Mouse (Mus musculus) midbrain, embryonic 10.5 days (tissue): Measurements from ENCODE around the gene Trim15. TPM values are rescaled to one million over a fixed set of nuclear protein-coding genes. Genes with fewer than 3 reads are reported as not detected.
A peak's percentile ranks its signal among the peaks of the same experiment; 100 is the strongest.

Experiments used
- DNase-seq: peaks from one replicate; pipeline ENCODE4 v3.0.0-alpha.2; 2017; ENCODE audit warnings: low spot score
- H3K27ac ChIP-seq: fragments of 300-500 bp; sonication (generic); replicated peaks from 2 replicates; pipeline ENCODE4 v1.5.1; 2016; ENCODE audit warnings: mild to moderate bottlenecking
- H3K27me3 ChIP-seq: fragments of 300-500 bp; sonication (generic); 2 replicates; pipeline ENCODE4 v1.6.1; 2016; ENCODE audit warnings: low read depth, mild to moderate bottlenecking; ENCODE audit not compliant: poor library complexity, severe bottlenecking
- H3K36me3 ChIP-seq: fragments of 300-500 bp; sonication (generic); 2 replicates; pipeline ENCODE4 v1.6.1; 2016; ENCODE audit warnings: mild to moderate bottlenecking, moderate library complexity
- H3K4me1 ChIP-seq: fragments of 300-500 bp; sonication (generic); 2 replicates; pipeline ENCODE4 v1.6.1; 2016
- H3K4me3 ChIP-seq: fragments of 300-500 bp; sonication (generic); 2 replicates; pipeline ENCODE4 v1.5.1; 2016; ENCODE audit warnings: mild to moderate bottlenecking, moderate library complexity
- H3K9me3 ChIP-seq: fragments of 300-500 bp; sonication (generic); replicated peaks from 2 replicates; pipeline ENCODE4 v1.6.1; 2016; ENCODE audit warnings: mild to moderate bottlenecking
- WGBS: fragments of 180-500 bp; shearing (Covaris S2); methylation state at CpG from one replicate; pipeline ENCODE4 v1.1.7; 2016; 5-methylcytosine and 5-hydroxymethylcytosine counted together
- polyA plus RNA-seq: library from polyadenylated mRNA; unstranded; fragments of >200 nt; fragmentation: Nextera tagmentation; extraction: Ambion mirVana; gene quantifications from 2 replicates; pipeline ENCODE4 v1.2.1, GENCODE M21; 2016

Trim15 gene
- polyA plus RNA-seq, 1 experiment from 2014 or later, result 0.27 TPM

DNA sequence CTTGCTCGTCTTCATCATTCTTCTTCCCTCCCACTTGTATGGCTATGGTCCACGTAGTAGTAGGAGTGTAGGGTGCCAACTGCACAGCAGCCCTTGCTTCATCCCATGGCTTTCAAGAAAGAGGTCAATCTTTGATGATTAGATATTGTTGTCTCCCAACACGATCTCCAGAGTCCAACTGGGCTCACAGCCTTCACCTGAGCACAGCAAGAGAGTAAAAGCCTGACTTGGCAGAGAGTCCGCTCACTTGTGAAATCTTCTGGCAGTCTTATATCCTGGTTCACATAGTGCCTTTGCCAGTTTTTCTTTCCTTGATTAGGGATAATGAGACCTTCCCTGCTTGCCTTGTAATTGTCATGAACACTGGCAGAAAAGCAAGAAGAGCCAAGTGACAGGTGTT is 10.8 kb downstream of the Trim15 start:
- no peak for DNase-seq
- Histone ChIP-seq H3K27ac (no peak overlapping the region), H3K36me3 (peaks cover 89% of the 10 kb centered on the region), H3K27me3 (no peaks in the 10 kb centered on the region), H3K9me3 (no peaks in the 10 kb centered on the region), H3K4me3 (no peak overlapping the region), H3K4me1 (no peaks in the 10 kb centered on the region)
- 93% methylated on average over 4 of the region's 4 CpGs for WGBS

GRCm38 (mm10) chr17:36855484-36855883 is 11.5 kb downstream of the Trim15 start:
- no peaks in the 10 kb centered on the region for H3K9me3 ChIP-seq
- H3K36me3 ChIP-seq, result peaks cover 96% of the 10 kb centered on the region
- H3K4me3 ChIP-seq, result no peak overlapping the region
- no peak overlapping the region for H3K27ac ChIP-seq
- H3K27me3 ChIP-seq, result no peaks in the 10 kb centered on the region
- no peaks in the 10 kb centered on the region for H3K4me1 ChIP-seq
- DNase-seq, result no peak
- WGBS, result 94% methylated on average over 3 of the region's 3 CpGs

GRCm38 (mm10) chr17:36851627-36852026 is 15.4 kb downstream of the Trim15 start:
- H3K27me3 ChIP-seq, result no peaks in the 10 kb centered on the region
- H3K27ac ChIP-seq, result no peak overlapping the region
- H3K36me3 ChIP-seq, result peaks cover 69% of the 10 kb centered on the region
- H3K4me3 ChIP-seq, result no peak overlapping the region
- no peak for DNase-seq
- H3K9me3 ChIP-seq, result no peaks in the 10 kb centered on the region
- 85% methylated on average over 5 of the region's 5 CpGs for WGBS
- H3K4me1 ChIP-seq, result no peaks in the 10 kb centered on the region

DNA sequence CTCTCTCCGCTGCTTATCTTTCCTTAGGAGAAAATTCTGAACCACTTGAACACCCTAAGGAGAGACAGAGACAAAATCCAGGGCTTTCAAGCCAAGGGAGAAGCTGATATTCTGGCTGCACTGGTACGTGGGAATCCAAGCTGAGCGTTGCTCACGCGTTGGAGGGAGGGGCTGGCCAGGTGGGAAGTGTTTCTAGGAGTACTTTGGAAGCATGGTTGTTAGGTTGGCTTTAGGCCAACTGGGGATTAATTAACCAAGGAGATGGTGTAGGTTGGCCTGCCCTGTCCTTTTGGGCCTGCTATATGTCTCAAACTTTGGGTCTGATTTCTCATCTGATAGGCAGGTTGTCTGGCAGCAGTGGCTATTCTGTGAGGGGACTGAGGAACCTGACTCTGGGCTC is 15.8 kb downstream of the Trim15 start:
- Histone ChIP-seq H3K9me3 (no peaks in the 10 kb centered on the region), H3K36me3 (peaks cover 69% of the 10 kb centered on the region), H3K4me1 (no peaks in the 10 kb centered on the region), H3K4me3 (no peak overlapping the region), H3K27ac (no peak overlapping the region), H3K27me3 (no peaks in the 10 kb centered on the region)
- 93% methylated on average over 5 of the region's 5 CpGs for WGBS
- no peak for DNase-seq

DNA sequence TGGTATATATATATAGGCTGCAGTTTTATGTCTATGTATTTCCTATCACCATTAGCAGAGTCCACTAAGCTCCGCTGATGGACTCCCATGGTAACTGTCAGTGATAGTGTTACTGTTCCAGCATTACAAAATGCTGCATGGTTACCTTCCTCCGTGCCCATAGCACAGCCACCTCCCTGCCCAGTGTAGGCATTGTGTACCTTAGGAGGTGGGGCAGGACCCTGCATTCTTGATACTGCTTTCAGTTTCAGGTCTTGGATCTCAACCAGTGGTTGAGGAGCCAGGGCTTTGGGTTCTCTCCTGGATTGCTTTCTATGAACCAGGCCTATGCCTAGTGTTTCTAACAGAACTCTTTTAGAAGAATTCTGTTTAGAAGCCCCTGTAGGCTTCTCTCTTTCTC is 17.0 kb downstream of the Trim15 start:
- no peaks in the 10 kb centered on the region for H3K4me1 ChIP-seq
- H3K27ac ChIP-seq, result no peak overlapping the region
- no peaks in the 10 kb centered on the region for H3K27me3 ChIP-seq
- WGBS, result 97% methylated on average over 2 of the region's 2 CpGs
- H3K4me3 ChIP-seq, result no peak overlapping the region
- peaks cover 58% of the 10 kb centered on the region for H3K36me3 ChIP-seq
- no peak for DNase-seq
- H3K9me3 ChIP-seq, result no peaks in the 10 kb centered on the region

- H3K36me3 ChIP-seq, result peaks cover 47% of the 10 kb centered on the region
- no peaks in the 10 kb centered on the region for H3K9me3 ChIP-seq
- H3K27me3 ChIP-seq, result no peaks in the 10 kb centered on the region
- H3K27ac ChIP-seq, result no peak overlapping the region
- 87% methylated on average over 5 of the region's 5 CpGs for WGBS
- H3K4me3 ChIP-seq, result no peak overlapping the region
- no peak for DNase-seq
- no peaks in the 10 kb centered on the region for H3K4me1 ChIP-seq
Observed at GRCm38 (mm10) chr17:36848911-36849310, 18.1 kb downstream of the Trim15 start.

GRCm38 (mm10) chr17:36844725-36845124 is 22.3 kb downstream of the Trim15 start:
- H3K27me3 ChIP-seq, result no peaks in the 10 kb centered on the region
- H3K27ac ChIP-seq, result no peak overlapping the region
- no peaks in the 10 kb centered on the region for H3K4me1 ChIP-seq
- DNase-seq, result no peak
- WGBS, result 93% methylated on average over 1 of the region's 1 CpGs
- H3K36me3 ChIP-seq, result 0 out of 2 replicates have a peak, but pooled peaks cover 13% of the 10 kb centered on the region
- H3K4me3 ChIP-seq, result no peak overlapping the region
- no peaks in the 10 kb centered on the region for H3K9me3 ChIP-seq

- DNase-seq, result no peak
- Histone ChIP-seq H3K4me1 (no peaks in the 10 kb centered on the region), H3K4me3 (no peak overlapping the region), H3K27me3 (no peaks in the 10 kb centered on the region), H3K9me3 (no peaks in the 10 kb centered on the region), H3K36me3 (0 out of 2 replicates have a peak, but pooled peaks cover 13% of the 10 kb centered on the region), H3K27ac (no peak overlapping the region)
Observed at GRCm38 (mm10) chr17:36844286-36844719, 22.7 kb downstream of the Trim15 start.

- H3K27ac ChIP-seq, result no peak overlapping the region
- DNase-seq, result no peak
- WGBS, result 78% methylated on average over 7 of the region's 7 CpGs
Observed at GRCm38 (mm10) chr17:36843696-36844095, 23.3 kb downstream of the Trim15 start.

GRCm38 (mm10) chr17:36840961-36841445 is 26.0 kb downstream of the Trim15 start:
- Histone ChIP-seq H3K4me1 (peaks cover 14% of the 10 kb centered on the region), H3K4me3 (no peak overlapping the region), H3K36me3 (0 out of 2 replicates have a peak, but pooled peaks cover 4% of the 10 kb centered on the region), H3K27ac (no peak overlapping the region), H3K27me3 (no peaks in the 10 kb centered on the region), H3K9me3 (no peaks in the 10 kb centered on the region)
- DNase-seq, result no peak

More at GRCm38 (mm10) chr17:36843696-36844095, 23.3 kb downstream of the Trim15 start:
- no peaks in the 10 kb centered on the region for H3K27me3 ChIP-seq
- H3K4me3 ChIP-seq, result no peak overlapping the region
- H3K36me3 ChIP-seq, result 0 out of 2 replicates have a peak, but pooled peaks cover 13% of the 10 kb centered on the region
- no peaks in the 10 kb centered on the region for H3K4me1 ChIP-seq
- no peaks in the 10 kb centered on the region for H3K9me3 ChIP-seq

- no peaks in the 10 kb centered on the region for H3K27me3 ChIP-seq
- 87% methylated on average over 3 of the region's 3 CpGs for WGBS
- no peak overlapping the region for H3K27ac ChIP-seq
Observed at GRCm38 (mm10) chr17:36839931-36840330, 27.1 kb downstream of the Trim15 start.

DNA sequence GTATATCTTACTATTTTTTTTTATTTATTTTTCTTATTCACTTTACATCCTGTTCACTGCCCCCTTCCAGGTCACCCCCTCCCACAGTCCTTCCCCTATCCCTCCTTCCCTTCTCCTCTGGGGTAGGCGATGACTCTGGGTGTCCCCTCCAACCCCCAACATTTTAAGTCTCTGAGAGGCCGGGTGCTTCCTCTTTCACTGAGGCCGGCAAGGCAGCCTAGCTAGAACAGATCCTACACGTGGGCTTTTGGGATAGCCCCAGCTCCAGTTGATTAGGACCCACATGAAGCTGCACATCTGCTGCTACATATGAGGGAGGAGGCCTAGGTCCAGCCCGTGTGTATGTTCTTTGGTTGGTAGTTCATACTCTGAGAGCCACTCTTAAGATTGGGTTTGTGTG is 28.0 kb downstream of the Trim15 start:
- Histone ChIP-seq H3K27ac (no peak overlapping the region), H3K27me3 (no peaks in the 10 kb centered on the region), H3K9me3 (no peaks in the 10 kb centered on the region), H3K4me1 (peaks cover 16% of the 10 kb centered on the region), H3K4me3 (no peak overlapping the region), H3K36me3 (0 out of 2 replicates have a peak, but pooled peaks cover 4% of the 10 kb centered on the region)
- 84% methylated on average over 5 of the region's 5 CpGs for WGBS
- DNase-seq, result no peak

More at GRCm38 (mm10) chr17:36839931-36840330, 27.1 kb downstream of the Trim15 start:
- Histone ChIP-seq H3K36me3 (0 out of 2 replicates have a peak, but pooled peaks cover 4% of the 10 kb centered on the region), H3K9me3 (no peaks in the 10 kb centered on the region), H3K4me3 (no peak overlapping the region), H3K4me1 (peaks cover 16% of the 10 kb centered on the region)
- DNase-seq, result no peak

DNA sequence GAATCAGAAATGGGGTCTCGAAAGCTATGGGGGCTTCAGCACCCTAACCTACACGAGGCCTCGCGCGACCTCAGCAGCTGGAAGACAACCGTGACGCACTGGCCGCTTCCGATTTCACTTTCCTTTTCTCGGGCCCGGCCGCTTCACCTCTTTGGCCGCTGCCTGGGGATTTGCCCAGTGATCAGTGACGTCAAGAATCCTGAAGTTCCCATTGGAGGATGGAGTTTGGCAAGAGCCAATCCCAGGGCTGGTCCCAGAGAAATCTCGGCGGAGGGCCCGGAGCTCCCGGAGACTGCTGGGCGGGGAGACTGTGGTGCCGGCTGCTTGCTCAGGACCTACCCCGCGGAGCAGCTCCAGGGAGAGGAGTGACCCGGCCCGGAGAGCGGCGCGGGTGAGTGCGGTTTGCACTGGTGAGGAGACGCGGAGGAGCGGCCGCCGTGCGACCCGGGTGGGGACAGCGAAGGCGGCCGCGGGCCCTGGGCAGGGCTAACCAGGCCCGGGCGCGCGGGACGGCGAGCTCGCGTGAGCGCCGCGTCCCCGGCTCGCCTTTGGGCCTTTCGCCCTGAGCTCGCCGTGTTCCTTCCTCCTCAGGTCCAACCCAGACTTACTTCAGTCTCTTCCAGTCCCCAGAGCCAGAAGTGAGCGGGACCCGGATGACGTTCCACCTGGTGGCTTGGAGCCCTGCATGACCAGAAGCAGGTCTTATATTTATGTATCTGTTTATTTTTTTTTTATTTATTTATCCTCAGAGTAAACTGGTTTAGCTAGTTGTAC is 29.9 kb downstream of the Trim15 start, which contains the start of gene Trim26:
Gene Trim26, plus strand, starts transcription at position 261 of the 774 bp plus-strand sequence.
- DNase-seq, result peak; percentile 97
- under 1% methylated on average over 58 of the region's 58 CpGs for WGBS
- H3K4me3 ChIP-seq, result peak within 1 kb of the TSS; percentile 76
- 0 out of 2 replicates have a peak, but pooled peaks cover 4% of the 10 kb centered on the region for H3K36me3 ChIP-seq
- H3K9me3 ChIP-seq, result no peaks in the 10 kb centered on the region
- H3K4me1 ChIP-seq, result peaks cover 16% of the 10 kb centered on the region
- peak within 1 kb of the TSS; percentile 95 for H3K27ac ChIP-seq
- no peaks in the 10 kb centered on the region for H3K27me3 ChIP-seq
